Mouse (Mus musculus) liver, adult 2 months (tissue): Measurements from ENCODE around the gene Sele.

ENCODE experiments used
- CTCF ChIP-seq: fragments of 200-500 bp; IDR thresholded peaks from 2 replicates; pipeline ENCODE4 v1.5.1; 2011; ENCODE audit warnings: low read depth, low read length, control low read depth
- POLR2A ChIP-seq: fragments of 200-500 bp; IDR thresholded peaks from 2 replicates; pipeline ENCODE4 v1.6.1; 2011; ENCODE audit warnings: low read length, control low read depth; ENCODE audit not compliant: insufficient read depth; ENCODE audit errors: extremely low read depth

DNA sequence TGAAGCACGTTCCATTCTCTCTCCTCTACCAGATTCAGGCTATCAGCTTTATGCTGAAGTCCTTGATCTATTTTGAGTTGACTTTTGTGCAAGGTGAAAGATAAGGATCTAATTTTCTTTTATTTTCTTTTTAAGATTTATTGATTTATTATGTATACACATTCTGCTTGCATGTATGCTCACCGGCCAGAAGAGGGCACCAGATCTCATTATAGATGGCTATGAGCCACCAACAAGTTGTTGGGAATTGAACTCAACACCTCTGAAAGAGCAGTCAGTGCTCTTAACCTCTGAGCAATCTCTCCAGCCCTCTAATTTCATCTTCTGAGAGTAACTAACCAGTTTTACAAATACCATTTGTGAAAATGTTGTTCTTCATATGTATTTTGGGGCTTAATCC lies 38.8 kb upstream of the Sele start:
- peak; percentile 25; the same call in 1 of the 2 replicates for TF ChIP-seq CTCF
- TF ChIP-seq POLR2A: no peak
